Mouse (Mus musculus) MEL (cell line): Measurements from ENCODE around the gene Rhoa. TPM values are rescaled to one million over a fixed set of nuclear protein-coding genes. Genes with fewer than 3 reads are reported as not detected.

ENCODE experiments used
- DNase-seq: peaks from one replicate; pipeline ENCODE4 v3.0.0; 2011; ENCODE audit warnings: low read depth, low spot score
- H3K27ac ChIP-seq: 2 replicates; pipeline ENCODE4 v1.5.1; 2012; ENCODE audit warnings: low read depth, mild to moderate bottlenecking, control low read depth, low read length, moderate library complexity; ENCODE audit not compliant: control insufficient read depth
- H3K27me3 ChIP-seq, 2 experiments: fragments of 150-350 bp in 1 of 2; sonication (generic) in 1 of 2; 2 replicates each; pipeline ENCODE4 v1.6.1; 2012; ENCODE audit warnings: low read length in 2 of 2, mild to moderate bottlenecking in 2 of 2, improper control_type of control experiment in 1 of 2, moderate library complexity in 1 of 2; ENCODE audit not compliant: insufficient read depth in 2 of 2, control insufficient read depth in 1 of 2
- H3K36me3 ChIP-seq, 2 experiments: 2 replicates each; pipeline ENCODE4 v1.6.1; 2012 to 2014; ENCODE audit warnings: low read length in 2 of 2, improper control_type of control experiment in 1 of 2, inconsistent platforms in 1 of 2, mild to moderate bottlenecking in 1 of 2; ENCODE audit not compliant: insufficient read depth in 2 of 2, control insufficient read depth in 1 of 2
- H3K4me1 ChIP-seq, 2 experiments: fragments of 150-350 bp in 1 of 2; sonication (generic) in 1 of 2; 2 replicates each; pipeline ENCODE4 v1.6.1; 2012; ENCODE audit warnings: low read length in 2 of 2, improper control_type of control experiment in 1 of 2, mild to moderate bottlenecking in 1 of 2; ENCODE audit not compliant: insufficient read depth in 2 of 2, control insufficient read depth in 1 of 2
- H3K4me3 ChIP-seq, 2 experiments: fragments of 150-350 bp in 1 of 2; sonication (generic) in 1 of 2; 2 replicates each; pipeline ENCODE4 v1.5.1; 2012; ENCODE audit warnings: low read depth in 2 of 2, low read length in 2 of 2, mild to moderate bottlenecking in 2 of 2, moderate library complexity in 2 of 2, control low read depth in 1 of 2, improper control_type of control experiment in 1 of 2; ENCODE audit not compliant: control insufficient read depth in 1 of 2, insufficient read depth in 1 of 2
- H3K79me2 ChIP-seq: 2 replicates; pipeline ENCODE4 v1.6.1; 2012; ENCODE audit warnings: mild to moderate bottlenecking, low read length, moderate library complexity; ENCODE audit not compliant: control insufficient read depth, poor library complexity, insufficient read depth
- H3K9ac ChIP-seq: 2 replicates; pipeline ENCODE4 v1.6.1; 2012; ENCODE audit warnings: low read depth, mild to moderate bottlenecking, control low read depth, low read length, moderate library complexity; ENCODE audit not compliant: control insufficient read depth, poor library complexity, severe bottlenecking
- H3K9me3 ChIP-seq: fragments of 150-350 bp; sonication (generic); replicated peaks from 2 replicates; pipeline ENCODE4 v1.6.1; 2012; ENCODE audit warnings: mild to moderate bottlenecking, low read length, improper control_type of control experiment, moderate library complexity; ENCODE audit not compliant: insufficient read depth
- CHD2 ChIP-seq: IDR thresholded peaks from 2 replicates; pipeline ENCODE4 v1.6.1; 2011; ENCODE audit warnings: low read length, improper control_type of control experiment
- EP300 ChIP-seq, 2 experiments: IDR thresholded peaks; 2 replicates each; pipeline ENCODE4 v1.6.1; 2011; ENCODE audit warnings: improper control_type of control experiment in 2 of 2, low read length in 2 of 2, low read depth in 1 of 2, mild to moderate bottlenecking in 1 of 2
- ETS1 ChIP-seq: IDR thresholded peaks from 2 replicates; pipeline ENCODE4 v1.6.1; 2012; ENCODE audit warnings: low read depth, mild to moderate bottlenecking, inconsistent platforms, low read length, improper control_type of control experiment, moderate library complexity
- GABPA ChIP-seq: IDR thresholded peaks from 2 replicates; pipeline ENCODE4 v1.6.1; 2012; ENCODE audit warnings: low read depth, mild to moderate bottlenecking, inconsistent platforms, low read length, improper control_type of control experiment, moderate library complexity
- GATA1 ChIP-seq: IDR thresholded peaks from 2 replicates; pipeline ENCODE4 v1.6.1; 2011; ENCODE audit warnings: low read depth, low read length, improper control_type of control experiment
- MAFK ChIP-seq: IDR thresholded peaks from 2 replicates; pipeline ENCODE4 v1.6.1; 2011; ENCODE audit warnings: low read depth, mild to moderate bottlenecking, low read length, improper control_type of control experiment, borderline replicate concordance
- MAX ChIP-seq: IDR thresholded peaks from 2 replicates; pipeline ENCODE4 v1.6.1; 2011; ENCODE audit warnings: low read length, improper control_type of control experiment
- MAZ ChIP-seq: IDR thresholded peaks from 2 replicates; pipeline ENCODE4 v1.6.1; 2012; ENCODE audit warnings: low read depth, mild to moderate bottlenecking, inconsistent platforms, low read length, improper control_type of control experiment
- MEF2A ChIP-seq: IDR thresholded peaks from 2 replicates; pipeline ENCODE4 v1.6.1; 2014; ENCODE audit warnings: low read depth, mild to moderate bottlenecking, inconsistent platforms, low read length, improper control_type of control experiment; ENCODE audit not compliant: poor library complexity, insufficient replicate concordance, severe bottlenecking; ENCODE audit errors: extremely low read depth
- MXI1 ChIP-seq: IDR thresholded peaks from 2 replicates; pipeline ENCODE4 v1.6.1; 2011; ENCODE audit warnings: mild to moderate bottlenecking, low read depth, low read length, improper control_type of control experiment
- MYC ChIP-seq: IDR thresholded peaks from 2 replicates; pipeline ENCODE4 v1.6.1; 2011; ENCODE audit warnings: low read depth, mild to moderate bottlenecking, low read length, improper control_type of control experiment, moderate library complexity
- NELFE ChIP-seq: IDR thresholded peaks from 2 replicates; pipeline ENCODE4 v1.6.1; 2011; ENCODE audit warnings: low read depth, low read length, improper control_type of control experiment
- NRF1 ChIP-seq: IDR thresholded peaks from 2 replicates; pipeline ENCODE4 v1.6.1; 2014; ENCODE audit warnings: low read depth, mild to moderate bottlenecking, inconsistent platforms, low read length, improper control_type of control experiment, moderate library complexity; ENCODE audit not compliant: poor library complexity, insufficient read depth, severe bottlenecking
- POLR2A ChIP-seq, 2 experiments: IDR thresholded peaks; 2 replicates each; pipeline ENCODE4 v1.6.1; 2011 to 2012; ENCODE audit warnings: low read length in 2 of 2, mild to moderate bottlenecking in 2 of 2, control low read depth in 1 of 2, improper control_type of control experiment in 1 of 2, low read depth in 1 of 2, moderate library complexity in 1 of 2; ENCODE audit not compliant: control insufficient read depth in 1 of 2, insufficient read depth in 1 of 2, poor library complexity in 1 of 2
- POLR2AphosphoS5 ChIP-seq: IDR thresholded peaks from 2 replicates; pipeline ENCODE4 v1.6.1; 2012; ENCODE audit warnings: low read depth, borderline replicate concordance, mild to moderate bottlenecking, inconsistent platforms, low read length, moderate library complexity, mixed read lengths
- RAD21 ChIP-seq: IDR thresholded peaks from 2 replicates; pipeline ENCODE4 v1.6.1; 2011; ENCODE audit warnings: mild to moderate bottlenecking, low read depth, low read length, improper control_type of control experiment
- SIN3A ChIP-seq: IDR thresholded peaks from 2 replicates; pipeline ENCODE4 v1.6.1; 2012; ENCODE audit warnings: low read length, improper control_type of control experiment, inconsistent platforms
- TAL1 ChIP-seq: IDR thresholded peaks from 2 replicates; pipeline ENCODE4 v1.6.1; 2012; ENCODE audit warnings: mild to moderate bottlenecking, inconsistent platforms, low read length, moderate library complexity, mixed read lengths
- TBP ChIP-seq: IDR thresholded peaks from 2 replicates; pipeline ENCODE4 v1.8.0; 2011; ENCODE audit warnings: low read depth, low read length, improper control_type of control experiment
- TCF12 ChIP-seq: IDR thresholded peaks from 2 replicates; pipeline ENCODE4 v1.6.1; 2014; ENCODE audit warnings: low read depth, mild to moderate bottlenecking, inconsistent platforms, low read length, improper control_type of control experiment, moderate library complexity
- USF2 ChIP-seq, 2 experiments: IDR thresholded peaks; 2 replicates each; pipeline ENCODE4 v1.6.1; 2011 to 2012; ENCODE audit warnings: improper control_type of control experiment in 2 of 2, low read length in 2 of 2, borderline replicate concordance in 1 of 2, inconsistent platforms in 1 of 2, low read depth in 1 of 2, mild to moderate bottlenecking in 1 of 2; ENCODE audit not compliant: insufficient read depth in 1 of 2
- ZKSCAN1 ChIP-seq: IDR thresholded peaks from 2 replicates; pipeline ENCODE4 v1.6.1; 2012; ENCODE audit warnings: low read depth, mild to moderate bottlenecking, inconsistent platforms, low read length, improper control_type of control experiment, moderate library complexity
- ZMIZ1 ChIP-seq: IDR thresholded peaks from 2 replicates; pipeline ENCODE4 v1.6.1; 2012; ENCODE audit warnings: low read depth, mild to moderate bottlenecking, inconsistent platforms, low read length, improper control_type of control experiment, moderate library complexity
- ZNF384 ChIP-seq: IDR thresholded peaks from 2 replicates; pipeline ENCODE4 v1.6.1; 2012; ENCODE audit warnings: low read depth, mild to moderate bottlenecking, inconsistent platforms, low read length, improper control_type of control experiment
- polyA plus RNA-seq, 2 experiments: library from polyadenylated mRNA; stranded (reverse) in 1 of 2; unstranded in 1 of 2; fragments of >175 nt in 1 of 2; fragments of >200 nt in 1 of 2; gene quantifications; 2 replicates each; pipeline versions ENCODE4 v1.2.1 to v1.2.4; 2012; ENCODE audit warnings: low replicate concordance in 2 of 2, low read depth in 1 of 2; ENCODE audit not compliant: insufficient read length in 2 of 2, insufficient read depth in 1 of 2, missing spikeins in 1 of 2
- total RNA-seq: library from RNA; depleted of rRNA; stranded (reverse); fragments of 300-350 nt; gene quantifications from 2 replicates; pipeline ENCODE4 v1.2.3, GENCODE M21; 2012

Gene Rhoa
- total and polyA plus RNA-seq, 3 experiments = 80.9 to 241 TPM; not detected in 1

GRCm38 (mm10) chr9:108343835-108344234 is 37.9 kb downstream of the Rhoa start:
- Histone ChIP-seq H3K27ac (peak overlapping the region; percentile 98), H3K4me1 (peaks cover 21 to 45% of the 10 kb centered on the region in 2 experiments)
- DNase-seq = peak; percentile 77

GRCm38 (mm10) chr9:108344471-108344870 is 38.5 kb downstream of the Rhoa start:
- TF ChIP-seq CHD2 = no peak
- no peak for TF ChIP-seq RAD21
- no peak for TF ChIP-seq MAFK
- peak; percentile 34; the same call in 1 of the 2 replicates for TF ChIP-seq ZNF384
- Histone ChIP-seq H3K36me3 (peaks cover 0 to 48% of the 10 kb centered on the region in 2 experiments; a peak in 2 of 4 replicates), H3K27me3 (no peaks in the 10 kb centered on the region), H3K9ac (peak overlapping the region; percentile 37), H3K4me1 (peaks cover 21 to 50% of the 10 kb centered on the region in 2 experiments), H3K4me3 (no peak overlapping the region), H3K79me2 (peaks cover 35% of the 10 kb centered on the region), H3K9me3 (no peaks in the 10 kb centered on the region), H3K27ac (peak overlapping the region; percentile 98)
- no peak for DNase-seq

More at GRCm38 (mm10) chr9:108343835-108344234, 37.9 kb downstream of the Rhoa start:
- H3K4me3 ChIP-seq = peak overlapping the region in 1 of 2 experiments; percentile 30; a peak in 3 of 4 replicates
- TF ChIP-seq ZMIZ1 (no peak), MAX (no peak), MAFK (no peak), ZKSCAN1 (no peak), MEF2A (no peak), MYC (no peak), ETS1 (no peak), EP300 (IDR thresholded peaks at IDR 0.05; ENCODE audit: low read depth in 1 of 2, low read length in 2 of 2) (peak; percentile 45 to 50; a peak in 3 of 4 replicates), TCF12 (peak; percentile 59; the same call in 1 of the 2 replicates), TBP (peak; percentile 90), POLR2AphosphoS5 (no peak), SIN3A (no peak), RAD21 (no peak), TAL1 (peak; percentile 69), USF2 (IDR thresholded peaks at IDR 0.05; ENCODE audit: borderline replicate concordance in 1 of 2, insufficient read depth in 1 of 2, low read depth in 1 of 2, low read length in 2 of 2) (no peak), GABPA (no peak), NRF1 (no peak), GATA1 (peak; percentile 69), POLR2A (IDR thresholded peaks at IDR 0.05; ENCODE audit: control insufficient read depth in 1 of 2, insufficient read depth in 1 of 2, low read depth in 1 of 2, low read length in 2 of 2, poor library complexity in 1 of 2) (0 out of 4 replicates have a peak, but pooled peaks of 1 of the 2 experiments have one; percentile 18), MXI1 (no peak), MAZ (0 out of 2 replicates have a peak, but pooled peaks have one; percentile 6), NELFE (no peak)
- no peaks in the 10 kb centered on the region for H3K9me3 ChIP-seq
- peak overlapping the region; percentile 53 for H3K9ac ChIP-seq
- no peaks in the 10 kb centered on the region for H3K27me3 ChIP-seq
- H3K79me2 ChIP-seq = peaks cover 33% of the 10 kb centered on the region
- H3K36me3 ChIP-seq = peaks cover 0 to 41% of the 10 kb centered on the region in 2 experiments; a peak in 2 of 4 replicates
